Mouse (Mus musculus): ENCODE results near the gene Tubg2. TPM values are rescaled to one million over a fixed set of nuclear protein-coding genes. Genes with fewer than 3 reads are reported as not detected.

Tubg2 gene
- polyA plus RNA-seq, 3 experiments from 2014 or later: 1.2 to 1.8 (median 1.5) TPM

DNA sequence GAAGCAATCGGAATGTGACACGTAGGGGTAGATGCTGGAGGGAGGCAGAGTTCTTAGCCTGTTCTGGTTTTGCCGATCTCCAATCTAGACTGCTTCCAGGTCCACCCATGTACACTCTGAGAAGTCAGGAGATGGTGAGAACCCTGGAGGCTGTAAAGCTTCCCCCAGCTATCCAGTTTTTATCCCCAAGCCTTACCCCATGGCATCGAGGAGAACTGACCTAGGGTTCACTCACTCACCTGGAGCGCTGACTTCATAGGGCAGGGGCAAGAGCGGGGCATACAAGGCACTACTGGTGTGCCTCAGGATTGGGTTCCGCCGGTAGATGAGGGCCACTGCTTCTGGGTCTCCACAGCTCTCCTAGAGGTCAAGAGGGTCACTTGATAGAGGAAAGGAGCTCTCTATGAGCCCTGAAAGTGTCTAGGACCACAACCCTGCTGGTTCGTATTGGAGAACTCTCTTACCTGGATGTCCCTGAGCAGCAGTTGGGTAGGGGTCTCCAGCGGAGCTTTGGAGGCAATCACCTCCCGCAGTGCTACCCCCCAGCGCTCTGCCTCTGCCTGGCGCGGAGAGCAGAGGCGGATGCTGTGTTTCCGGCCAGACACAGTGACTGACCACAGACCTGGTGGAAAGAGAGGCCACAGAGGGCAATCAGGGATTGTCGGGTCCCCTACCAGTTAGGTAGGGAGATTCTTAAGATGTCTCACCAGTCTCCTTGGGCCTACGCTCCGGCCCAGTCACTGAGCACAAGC is 11.7 kb downstream of the Tubg2 start:
- ATAC-seq: no peak

DNA sequence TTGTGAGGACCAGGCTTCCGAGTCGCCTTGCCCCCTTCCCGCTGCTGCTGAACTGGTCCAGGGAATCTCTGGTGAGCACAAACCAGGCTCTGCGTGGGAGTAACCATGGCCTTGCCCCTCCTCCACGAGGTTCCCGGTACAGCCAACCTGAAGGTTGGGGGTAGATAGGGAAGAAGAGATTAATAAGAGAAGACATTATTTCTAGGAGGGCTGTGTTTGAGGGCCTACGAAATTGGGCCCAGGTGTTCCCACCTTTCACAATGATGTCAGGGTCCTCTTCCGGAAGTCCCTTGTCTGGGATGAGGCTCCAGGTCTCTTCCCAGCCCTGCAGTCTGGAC is 12.2 kb downstream of the Tubg2 start:
- no peak for ATAC-seq

DNA sequence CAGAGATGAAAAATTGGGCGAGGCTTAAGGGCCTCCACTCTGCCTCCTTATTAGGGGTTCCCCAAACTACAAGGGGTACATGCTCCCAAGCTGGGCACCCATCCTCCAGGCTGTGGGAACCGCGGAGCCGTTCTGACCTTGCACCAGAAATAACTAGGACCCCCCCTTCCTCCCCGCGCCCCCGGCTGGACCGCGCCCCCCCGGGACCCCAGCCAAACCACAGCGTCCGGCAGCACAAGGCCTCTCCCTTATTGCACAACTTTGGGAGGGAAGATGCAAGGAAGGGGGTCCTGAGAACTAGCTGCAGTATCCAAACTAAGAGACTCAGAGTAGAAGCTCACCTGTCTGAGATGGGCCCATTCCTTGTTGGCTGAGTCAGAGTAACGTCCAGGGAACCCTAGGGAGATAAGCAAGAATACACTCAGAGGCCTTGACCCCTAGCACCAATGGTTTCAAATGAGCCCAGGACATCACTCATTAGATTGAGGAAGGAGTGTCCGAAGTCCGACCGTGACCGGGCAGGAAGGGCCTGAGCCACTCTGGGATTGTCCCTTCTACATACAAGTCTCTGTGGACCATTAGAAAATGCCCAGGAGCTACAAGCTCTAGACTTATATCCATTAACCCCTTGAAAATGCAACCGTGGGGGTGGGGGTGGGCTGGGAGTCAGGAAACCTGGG is 12.7 kb downstream of the Tubg2 start:
- ATAC-seq: no peak

DNA sequence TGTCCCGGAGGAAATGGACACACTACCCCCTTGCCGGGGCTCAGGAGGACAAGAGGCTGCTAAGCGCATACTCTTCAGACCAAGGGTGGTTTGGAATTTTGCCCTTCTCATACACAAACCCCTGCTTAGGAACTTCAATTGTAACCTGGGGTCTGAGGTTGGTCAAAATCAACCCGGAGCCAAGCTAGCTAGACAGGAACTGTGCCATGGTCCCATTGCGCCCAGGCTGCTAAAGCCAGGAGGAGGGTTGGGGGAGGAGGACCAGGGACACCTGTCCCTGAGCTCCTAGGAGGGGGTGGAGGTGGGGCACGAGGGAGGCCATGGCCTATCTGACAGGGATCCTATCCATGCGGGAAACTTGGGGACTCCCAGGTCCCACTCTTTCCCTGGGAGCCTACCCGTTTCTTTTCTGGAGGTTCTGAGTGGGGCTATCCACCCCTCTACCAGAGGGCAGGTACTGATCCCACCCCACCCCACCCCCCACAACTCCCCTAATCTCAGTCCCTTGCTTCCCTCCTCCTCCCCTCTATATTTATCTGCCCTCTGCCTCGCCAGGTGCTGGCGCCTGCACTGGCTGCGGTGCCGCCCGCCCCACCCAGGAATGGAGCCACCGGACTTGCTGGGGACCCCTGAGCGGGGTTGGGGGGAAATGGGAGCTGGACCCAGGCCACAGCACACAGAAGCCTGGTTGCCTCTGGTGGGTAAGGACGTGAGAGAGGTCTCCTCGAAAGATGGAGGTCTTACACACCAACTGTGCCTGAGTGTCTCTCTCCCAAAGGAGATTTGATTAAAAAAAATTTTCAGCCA is 13.8 kb downstream of the Tubg2 start:
- ATAC-seq: no peak

DNA sequence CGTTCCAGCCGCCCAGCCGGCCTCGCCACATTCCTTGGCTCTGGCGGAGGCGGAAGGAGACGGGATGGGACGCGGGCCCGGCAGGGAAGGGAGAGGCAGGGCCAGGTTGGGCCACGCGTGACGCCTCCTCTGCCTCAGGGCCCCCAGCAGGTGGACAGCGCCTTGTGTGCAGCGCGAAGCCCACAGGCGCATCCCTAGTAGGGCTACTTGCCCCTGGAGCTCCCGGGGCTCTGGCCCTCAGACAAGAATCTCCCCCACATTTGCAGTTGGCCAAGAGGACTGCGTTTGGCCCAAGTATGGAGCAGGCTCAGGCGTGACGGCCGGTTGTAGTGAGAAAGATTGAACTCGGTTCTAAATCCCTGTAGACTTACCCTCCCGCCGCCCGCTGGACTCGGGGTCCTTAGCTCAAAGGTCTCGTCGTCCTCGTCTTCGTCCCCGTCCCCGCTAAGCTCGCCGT is 14.7 kb downstream of the Tubg2 start, which contains the start of gene Cntnap1:
Gene Cntnap1, plus strand, starts transcription at position 170 of the 457 bp plus-strand sequence.
- no peak for ATAC-seq

DNA sequence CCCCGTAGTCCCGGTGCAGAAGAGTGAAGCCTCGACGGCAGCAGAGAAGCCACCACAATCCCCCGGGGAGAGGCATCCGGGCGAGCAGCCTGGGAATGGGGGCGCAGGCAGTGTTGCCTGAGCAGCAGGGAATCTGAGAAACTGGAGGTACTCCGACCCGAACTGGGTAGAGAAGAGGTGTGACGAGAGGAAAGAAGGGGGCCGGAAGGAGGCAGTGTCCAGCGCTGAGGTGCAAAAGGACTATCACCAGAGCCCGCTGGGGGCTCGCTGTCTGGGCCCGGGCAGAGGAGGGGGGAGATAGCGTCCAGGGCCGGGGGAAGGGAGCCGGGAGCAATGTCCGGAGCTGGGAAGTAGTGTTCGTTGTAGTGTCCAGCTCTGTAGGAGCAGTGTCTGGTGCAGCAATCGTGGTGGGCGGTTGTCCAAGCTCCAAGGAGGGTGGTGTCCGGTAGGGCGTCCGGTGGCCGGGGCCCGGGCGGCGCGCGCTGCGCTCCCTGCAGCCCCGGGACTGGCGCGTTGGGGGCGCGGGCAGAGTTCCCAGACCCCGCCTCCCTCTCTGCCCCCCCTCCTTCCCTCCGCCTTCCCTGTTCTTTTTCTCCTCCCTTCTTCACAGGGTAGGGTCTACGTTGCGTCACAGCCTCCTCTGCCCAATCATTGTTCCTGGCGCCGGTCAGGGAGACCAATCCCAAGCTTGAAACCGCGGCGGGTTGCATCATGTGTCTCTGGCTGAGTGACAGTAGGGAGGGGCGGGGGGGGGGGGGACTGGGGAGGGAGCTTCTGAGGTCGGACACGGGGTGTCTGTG is 15.3 kb downstream of the Tubg2 start, which contains the start of gene Plekhh3:
Gene Plekhh3, minus strand, starts transcription at position 541 of the 800 bp plus-strand sequence.
- peak; percentile 20 for ATAC-seq

DNA sequence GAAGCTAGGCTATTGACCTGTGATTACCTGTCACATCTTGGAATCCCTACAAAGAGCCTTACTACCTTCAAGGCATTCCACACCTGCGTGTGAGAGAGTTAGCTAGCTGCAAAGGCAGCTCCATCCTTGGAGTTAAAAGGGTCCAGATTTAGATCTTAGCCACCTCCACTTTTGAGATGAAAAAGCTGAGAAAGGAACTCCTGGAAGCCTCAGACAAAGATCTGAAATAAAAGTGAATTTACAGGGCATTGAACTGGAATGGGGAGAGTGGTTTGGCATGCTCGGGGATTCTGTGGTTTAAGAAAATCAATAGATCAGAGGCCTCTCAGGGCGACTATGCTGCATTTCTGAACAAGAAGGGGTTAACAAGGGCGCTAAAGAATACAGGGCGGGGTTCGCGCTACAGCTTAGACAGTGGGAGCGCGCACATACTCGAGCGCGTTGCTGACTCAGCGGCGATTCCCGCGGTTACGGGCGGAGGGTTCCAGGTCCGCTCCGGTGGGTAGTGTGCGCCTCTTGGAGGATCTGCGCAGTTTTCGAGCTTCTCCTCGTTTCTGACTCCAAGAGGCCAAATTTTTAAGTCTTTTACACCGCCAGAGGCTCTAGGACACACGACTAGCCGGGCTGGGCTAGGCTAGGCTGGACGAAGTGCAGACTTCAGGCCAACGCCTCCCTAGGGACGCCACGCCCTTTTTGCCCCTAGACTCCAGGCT is 16.2 kb downstream of the Tubg2 start:
- ATAC-seq: no peak

DNA sequence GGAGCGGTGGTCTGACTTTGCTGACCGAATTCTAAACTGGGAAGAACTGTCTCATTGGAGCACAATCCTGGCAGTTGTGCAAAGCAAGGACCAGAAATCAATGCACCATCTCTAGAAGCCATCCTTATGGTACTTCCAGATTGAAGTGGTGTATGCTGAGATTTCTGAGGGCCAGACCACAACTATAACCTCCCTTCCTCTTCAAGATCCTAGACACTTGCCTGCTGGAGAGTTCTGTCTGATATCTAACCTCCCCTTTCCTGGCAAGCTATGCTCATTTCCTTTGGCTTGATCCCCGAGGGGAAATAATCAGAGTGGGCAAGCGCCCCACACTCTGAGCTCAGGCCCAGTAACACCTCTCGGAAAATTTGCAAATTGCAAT is 16.7 kb downstream of the Tubg2 start:
- no peak for ATAC-seq

DNA sequence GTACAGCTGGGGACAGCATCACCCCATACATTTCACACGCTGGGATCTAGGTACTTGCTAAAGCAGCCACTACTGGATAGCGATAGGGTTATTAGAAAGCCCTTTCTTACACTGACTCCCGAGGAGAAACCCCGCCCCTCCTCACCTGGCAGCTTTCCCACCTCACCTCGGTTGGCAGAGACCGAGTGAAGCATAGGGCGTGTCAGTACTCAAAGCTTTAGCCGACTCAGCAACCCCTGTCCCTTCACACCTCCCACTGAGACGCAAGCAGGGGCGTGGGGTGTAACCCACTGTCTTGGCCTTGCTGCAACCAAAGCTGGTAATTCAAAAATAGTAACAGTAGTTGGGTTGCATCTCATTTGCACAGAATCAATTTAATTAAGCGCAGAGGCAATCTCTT is 17.4 kb downstream of the Tubg2 start:
- no peak for ATAC-seq

DNA sequence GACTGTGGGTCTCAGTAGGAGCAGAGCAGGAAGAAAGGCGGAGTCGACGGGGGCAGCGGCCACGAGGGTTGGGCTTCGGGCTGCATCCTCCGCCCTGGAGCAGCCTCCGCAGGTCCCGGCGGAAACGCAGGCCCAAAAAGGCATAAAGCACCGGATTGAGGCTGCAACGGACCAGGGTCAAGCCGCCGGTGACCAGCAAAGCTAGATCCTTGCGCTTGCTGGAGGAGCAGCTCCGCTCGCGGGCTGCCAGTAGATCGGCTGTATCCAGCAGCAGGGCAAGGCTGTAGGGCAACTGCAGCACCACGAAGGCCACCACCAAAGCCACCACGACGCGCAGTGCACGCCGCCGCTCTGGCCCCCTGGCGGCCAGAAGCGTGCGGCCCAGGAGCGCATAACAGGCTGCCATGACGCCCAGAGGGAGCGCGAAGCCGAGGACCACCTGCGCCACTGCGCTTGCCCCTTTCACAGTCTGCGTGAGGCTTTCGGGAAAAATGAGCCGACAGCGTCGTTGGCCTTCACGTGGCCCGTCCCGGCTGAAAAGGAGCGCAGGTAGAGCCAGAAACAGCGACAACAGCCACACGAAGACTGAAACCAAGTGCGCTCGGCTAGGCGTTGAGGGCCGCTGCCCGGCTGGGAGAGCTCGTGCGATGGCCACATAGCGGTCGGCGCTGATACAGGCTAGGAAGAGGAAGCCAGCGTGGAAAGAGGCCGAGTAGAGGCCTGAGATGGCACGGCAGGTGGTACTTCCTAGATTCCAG is 18.1 kb downstream of the Tubg2 start:
- peak; percentile 84 for ATAC-seq

DNA sequence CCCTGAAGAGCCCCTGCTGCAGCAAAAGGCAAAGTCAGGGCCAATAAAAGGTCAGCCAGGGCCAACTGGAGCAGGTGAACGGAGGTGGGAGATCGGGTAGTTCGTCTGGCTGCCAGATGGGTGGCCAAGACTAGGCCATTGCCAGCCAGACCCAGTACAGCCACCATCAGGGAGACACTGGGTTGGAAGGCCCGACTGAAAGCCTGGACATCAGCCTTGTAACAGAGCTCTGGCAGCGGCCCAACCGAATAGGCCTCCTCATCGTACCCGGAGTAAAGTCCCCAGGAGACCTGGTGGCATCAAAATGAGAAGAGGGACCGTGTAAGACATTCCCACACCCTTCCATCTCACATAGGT is 18.7 kb downstream of the Tubg2 start:
- ATAC-seq: no peak

DNA sequence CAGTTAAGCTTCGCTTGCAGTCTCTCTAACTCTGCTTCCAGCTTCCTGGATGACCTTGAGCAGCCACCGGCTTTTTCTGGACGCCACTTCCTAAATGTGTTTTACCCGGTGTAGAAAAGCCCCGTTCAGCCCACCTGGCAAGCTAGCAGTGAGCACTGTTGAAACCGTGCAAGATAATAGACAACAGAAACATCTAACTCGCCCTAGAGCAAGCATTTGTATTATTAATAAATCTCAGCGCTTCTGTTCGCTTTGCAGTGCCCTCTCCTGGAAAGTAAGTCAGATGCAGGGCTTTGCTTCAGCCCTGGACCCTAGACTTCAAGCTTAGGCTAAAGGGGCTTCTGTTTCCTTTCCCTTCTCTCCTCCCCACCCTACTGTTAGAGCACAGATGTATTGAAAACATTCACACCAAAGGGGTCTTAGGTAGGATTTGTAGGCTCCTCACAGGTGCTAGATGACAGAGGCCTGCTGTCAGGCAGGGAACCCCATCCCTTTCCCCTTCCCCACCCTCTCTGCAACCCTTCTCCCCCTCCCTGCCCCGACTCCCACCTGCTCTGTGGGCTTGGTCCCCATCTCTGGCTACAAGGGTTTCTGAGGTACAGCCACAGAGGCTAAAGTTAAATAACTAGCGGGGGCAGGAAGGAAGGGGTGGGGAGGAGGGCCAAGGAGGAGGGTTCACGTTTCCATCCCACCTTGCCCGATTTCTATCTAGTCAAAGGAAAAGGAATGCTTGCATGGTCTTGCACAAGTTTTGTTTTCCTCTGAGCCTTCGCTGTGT is 19.3 kb downstream of the Tubg2 start, which contains the start of gene Ccr10:
Gene Ccr10, minus strand, starts transcription at position 593 of the 778 bp plus-strand sequence.
- ATAC-seq: no peak

DNA sequence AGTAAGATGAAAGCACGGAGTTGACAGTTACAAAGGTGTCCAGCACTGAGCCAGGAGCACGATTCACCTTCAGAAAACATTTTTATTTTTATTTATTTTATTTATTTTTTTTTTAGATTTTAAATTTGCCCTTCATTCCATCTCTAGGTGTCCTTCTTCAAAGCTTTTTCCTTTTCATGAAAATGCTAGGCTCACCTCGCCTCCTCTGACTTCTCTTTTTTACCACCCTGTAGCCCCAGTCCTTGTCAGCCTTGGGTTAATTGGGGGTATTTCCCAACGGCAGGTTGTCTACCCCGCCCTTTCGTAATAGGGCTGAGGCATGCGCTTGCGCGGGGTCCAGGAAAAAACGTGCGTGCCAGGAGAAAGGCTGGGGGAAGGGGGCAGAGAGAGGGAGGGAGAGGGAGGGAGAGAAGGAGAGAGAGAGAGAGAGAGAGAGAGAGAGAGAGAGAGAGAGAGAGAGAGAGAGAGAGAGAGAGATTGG is 20.0 kb downstream of the Tubg2 start:
- no peak for ATAC-seq

DNA sequence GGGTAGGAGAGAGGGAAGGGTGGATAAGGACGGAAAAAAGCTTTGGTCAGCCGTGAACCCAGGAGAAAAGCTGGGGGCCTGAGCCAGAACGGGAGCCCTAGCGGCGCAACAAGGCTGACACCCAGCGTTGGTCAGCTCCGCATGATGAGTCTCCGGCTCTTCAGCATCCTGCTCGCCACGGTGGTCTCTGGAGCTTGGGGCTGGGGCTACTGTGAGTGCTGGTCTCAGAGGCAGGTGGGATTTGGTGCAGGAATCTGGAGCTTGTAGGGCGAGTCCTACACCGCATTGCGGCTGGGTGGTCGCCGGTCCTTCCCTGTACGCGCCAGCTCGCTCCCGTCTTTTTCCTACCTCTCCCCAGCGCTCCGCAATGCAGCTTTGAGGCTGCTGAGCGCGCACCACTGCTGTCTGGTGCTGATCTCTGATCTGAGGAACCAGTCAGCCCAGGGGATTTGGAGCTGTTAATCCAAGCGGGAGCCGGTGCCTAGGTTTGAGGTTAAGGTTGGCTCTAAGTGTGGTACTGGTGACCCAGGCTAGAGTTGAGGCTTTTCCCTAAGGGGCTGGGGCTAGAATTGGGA is 20.5 kb downstream of the Tubg2 start:
- ATAC-seq: no peak

DNA sequence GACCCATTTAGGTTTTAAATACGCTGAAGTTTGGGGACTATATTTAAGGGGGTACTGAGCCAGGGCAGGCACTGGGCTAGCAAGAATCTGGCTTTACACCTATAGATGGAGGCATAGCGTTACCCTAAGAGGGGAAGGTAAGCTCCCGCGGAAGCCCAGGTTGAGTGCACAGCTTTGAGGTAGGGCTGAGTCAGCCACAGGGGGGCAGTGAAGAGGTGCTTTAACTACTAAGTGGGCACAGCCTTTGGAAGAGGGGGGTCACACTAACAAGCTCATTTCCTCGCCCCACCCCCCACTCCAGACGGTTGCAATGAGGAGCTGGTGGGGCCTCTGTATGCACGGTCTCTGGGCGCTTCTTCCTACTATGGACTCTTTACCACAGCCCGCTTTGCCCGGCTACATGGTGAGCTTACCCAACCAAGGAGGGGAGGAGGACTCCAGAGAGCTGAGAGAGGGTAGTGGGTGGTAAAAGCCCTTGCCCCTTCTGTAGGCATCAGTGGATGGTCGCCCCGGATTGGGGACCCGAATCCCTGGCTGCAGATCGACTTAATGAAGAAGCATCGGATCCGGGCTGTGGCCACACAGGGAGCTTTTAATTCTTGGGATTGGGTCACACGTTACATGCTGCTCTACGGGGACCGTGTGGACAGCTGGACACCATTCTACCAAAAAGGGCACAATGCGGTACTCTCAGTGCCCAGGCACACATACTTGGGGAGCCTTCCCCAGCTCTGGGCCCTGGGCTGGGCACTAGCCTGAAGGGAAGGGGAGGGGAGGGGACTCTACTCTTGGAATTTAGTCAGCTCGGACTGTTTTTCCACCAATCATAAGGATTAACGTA is 21.4 kb downstream of the Tubg2 start:
- ATAC-seq: no peak

DNA sequence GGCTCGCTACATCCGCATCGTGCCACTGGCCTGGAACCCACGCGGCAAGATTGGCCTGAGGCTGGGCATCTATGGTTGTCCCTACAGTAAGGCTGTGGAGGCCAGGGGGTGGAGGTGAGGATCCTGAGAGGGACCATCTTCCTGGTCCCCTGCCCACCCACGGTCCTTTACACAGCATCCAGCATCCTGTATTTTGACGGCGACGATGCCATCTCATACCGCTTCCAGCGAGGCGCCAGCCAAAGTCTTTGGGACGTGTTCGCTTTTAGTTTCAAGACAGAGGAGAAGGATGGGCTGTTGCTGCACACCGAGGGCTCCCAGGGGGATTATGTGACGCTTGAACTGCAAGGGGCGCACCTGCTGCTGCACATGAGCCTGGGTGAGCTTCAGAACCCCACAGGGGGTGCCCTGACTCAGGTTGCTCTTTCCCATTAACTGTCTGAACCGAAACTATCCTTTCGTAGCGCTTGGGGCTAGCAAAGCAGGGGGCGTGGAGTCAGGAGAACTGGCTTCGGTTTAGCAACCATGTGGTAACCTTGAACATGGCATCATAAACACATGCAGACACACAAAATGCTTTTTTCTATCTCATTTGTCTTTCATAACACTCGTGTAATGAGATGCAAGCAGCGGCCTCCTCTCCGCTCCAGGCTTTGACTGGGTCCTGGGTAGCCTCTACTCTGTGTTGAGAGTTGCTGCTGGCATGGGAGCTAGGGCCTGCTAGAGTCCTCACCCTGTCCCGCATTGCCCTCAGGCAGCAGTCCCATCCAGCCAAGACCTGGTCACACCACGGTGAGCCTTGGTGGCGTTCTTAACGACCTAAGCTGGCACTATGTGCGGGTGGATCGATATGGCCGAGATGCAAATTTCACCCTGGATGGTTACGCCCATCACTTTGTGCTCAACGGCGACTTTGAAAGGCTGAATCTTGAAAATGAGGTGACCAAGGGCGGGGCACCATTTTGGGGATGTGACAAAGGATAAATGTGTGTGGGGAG is 22.7 kb downstream of the Tubg2 start:
- no peak for ATAC-seq

DNA sequence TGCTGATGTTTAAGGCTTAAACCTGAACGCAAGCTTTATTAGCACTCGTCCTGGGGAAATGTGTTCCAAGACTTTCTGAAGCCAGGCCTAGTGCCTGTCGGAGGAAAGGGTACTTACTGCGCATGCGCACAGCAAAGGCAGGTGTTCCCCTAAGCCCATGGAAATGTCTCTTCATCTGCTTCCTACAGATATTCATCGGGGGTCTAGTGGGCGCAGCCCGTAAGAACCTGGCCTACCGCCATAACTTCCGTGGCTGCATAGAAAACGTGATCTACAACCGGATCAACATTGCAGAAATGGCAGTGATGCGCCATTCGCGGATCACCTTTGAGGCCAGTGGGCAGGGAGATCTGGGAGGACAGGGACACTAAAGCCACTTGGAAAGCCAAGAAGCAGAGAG is 23.6 kb downstream of the Tubg2 start:
- no peak for ATAC-seq

All from inflammation-experienced regulatory T-cells, adult 6 months (primary cell).